Mouse (Mus musculus): ENCODE measurements around the gene Kctd2. TPM values are rescaled to one million over a fixed set of nuclear protein-coding genes. Genes with fewer than 3 reads are reported as not detected.
"Not testable (repeated sequence)": the region's sequence is repeated elsewhere in the genome, so short reads cannot be mapped to it uniquely, and the experiment has no call there.

The Kctd2 gene
- polyA plus RNA-seq, 1 experiment from 2014 or later: 24.5 TPM

- Histone ChIP-seq H3K9me3 (ENCODE audit: control insufficient read depth, low read length) (no peaks in the 10 kb centered on the region), H3K4me2 (ENCODE audit: low read depth, low read length, severe bottlenecking) (no peak overlapping the region)
Observed at GRCm38 (mm10) chr11:115452281-115452860, 32.4 kb downstream of the Kctd2 start.

DNA sequence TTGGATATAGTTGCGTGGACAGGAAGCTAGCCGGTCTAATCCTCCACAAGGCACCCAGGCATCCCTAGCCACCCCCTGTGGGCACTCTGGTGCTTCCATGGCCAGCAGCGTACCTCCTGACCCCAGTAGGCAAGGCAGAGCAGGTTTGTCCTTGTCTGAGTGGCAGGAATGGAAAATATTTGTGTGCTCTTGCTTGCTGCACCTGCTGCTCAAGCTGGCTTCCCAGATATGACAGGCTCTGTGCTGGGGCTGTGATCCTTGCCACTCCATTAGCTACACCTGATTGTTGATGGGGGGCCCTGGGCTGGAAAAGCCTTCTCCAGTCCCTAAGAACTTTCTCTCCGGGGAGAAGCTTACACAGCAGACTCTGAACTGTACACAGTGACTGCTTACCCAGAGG is 33.4 kb downstream of the Kctd2 start:
- H3K9ac ChIP-seq (ENCODE audit: low read length): no peak overlapping the region
- ATAC-seq (replicated peaks; ENCODE audit: low FRiP score): no peak
- no peak overlapping the region for H3K4me3 ChIP-seq (ENCODE audit: low read depth, low read length)
- H3K36me3 ChIP-seq (ENCODE audit: control insufficient read depth, insufficient read depth, low read length): no peaks in the 10 kb centered on the region
- H3K4me2 ChIP-seq (ENCODE audit: low read depth, low read length, severe bottlenecking): no peak overlapping the region
- H3K4me1 ChIP-seq (replicated peaks; ENCODE audit: control insufficient read depth, insufficient read depth, low read length): no peaks in the 10 kb centered on the region
- no peak overlapping the region for H3K27ac ChIP-seq (ENCODE audit: low read depth, low read length)
- DNase-seq (ENCODE audit: low spot score): no peak
- H3K27me3 ChIP-seq (ENCODE audit: control insufficient read depth, insufficient read depth, low read length): no peaks in the 10 kb centered on the region
- whole genome bisulfite sequencing: 86% methylated on average over 4 of the region's 4 CpGs
- H3K9me3 ChIP-seq (ENCODE audit: control insufficient read depth, low read length): no peaks in the 10 kb centered on the region

More at GRCm38 (mm10) chr11:115452281-115452860, 32.4 kb downstream of the Kctd2 start:
- Histone ChIP-seq H3K4me3 (ENCODE audit: low read depth, low read length) (no peak overlapping the region), H3K27me3 (ENCODE audit: control insufficient read depth, insufficient read depth, low read length) (no peaks in the 10 kb centered on the region), H3K4me1 (replicated peaks; ENCODE audit: control insufficient read depth, insufficient read depth, low read length) (no peaks in the 10 kb centered on the region), H3K9ac (ENCODE audit: low read length) (no peak overlapping the region), H3K36me3 (ENCODE audit: control insufficient read depth, insufficient read depth, low read length) (no peaks in the 10 kb centered on the region), H3K27ac (ENCODE audit: low read depth, low read length) (no peak overlapping the region)
- WGBS: 85% methylated on average over 7 of the region's 7 CpGs
- DNase-seq (ENCODE audit: low spot score) (no peak), ATAC-seq (replicated peaks; ENCODE audit: low FRiP score) (no peak)

GRCm38 (mm10) chr11:115454822-115455221 is 34.9 kb downstream of the Kctd2 start:
- not testable (repeated sequence) for H3K4me2 ChIP-seq (ENCODE audit: low read depth, low read length, severe bottlenecking); DNase-seq (ENCODE audit: low spot score); ATAC-seq (replicated peaks; ENCODE audit: low FRiP score); H3K4me1 ChIP-seq (replicated peaks; ENCODE audit: control insufficient read depth, insufficient read depth, low read length); H3K27me3 ChIP-seq (ENCODE audit: control insufficient read depth, insufficient read depth, low read length); H3K27ac ChIP-seq (ENCODE audit: low read depth, low read length); H3K36me3 ChIP-seq (ENCODE audit: control insufficient read depth, insufficient read depth, low read length); H3K9ac ChIP-seq (ENCODE audit: low read length); H3K9me3 ChIP-seq (ENCODE audit: control insufficient read depth, low read length); H3K4me3 ChIP-seq (ENCODE audit: low read depth, low read length)
- WGBS: 83% methylated on average over 6 of the region's 6 CpGs

- Histone ChIP-seq H3K27ac (ENCODE audit: low read depth, low read length) (no peak overlapping the region), H3K9ac (ENCODE audit: low read length) (no peak overlapping the region), H3K27me3 (ENCODE audit: control insufficient read depth, insufficient read depth, low read length) (no peaks in the 10 kb centered on the region), H3K36me3 (ENCODE audit: control insufficient read depth, insufficient read depth, low read length) (no peaks in the 10 kb centered on the region), H3K4me3 (ENCODE audit: low read depth, low read length) (no peak overlapping the region), H3K4me2 (ENCODE audit: low read depth, low read length, severe bottlenecking) (no peak overlapping the region), H3K4me1 (replicated peaks; ENCODE audit: control insufficient read depth, insufficient read depth, low read length) (no peaks in the 10 kb centered on the region), H3K9me3 (ENCODE audit: control insufficient read depth, low read length) (no peaks in the 10 kb centered on the region)
- no peak for DNase-seq (ENCODE audit: low spot score)
- ATAC-seq (replicated peaks; ENCODE audit: low FRiP score): no peak
- 86% methylated on average over 15 of the region's 15 CpGs for WGBS
Observed at GRCm38 (mm10) chr11:115455619-115456018, 35.7 kb downstream of the Kctd2 start.

GRCm38 (mm10) chr11:115456182-115456581 is 36.3 kb downstream of the Kctd2 start:
- Histone ChIP-seq H3K27ac (ENCODE audit: low read depth, low read length) (no peak overlapping the region), H3K4me1 (replicated peaks; ENCODE audit: control insufficient read depth, insufficient read depth, low read length) (no peaks in the 10 kb centered on the region), H3K27me3 (ENCODE audit: control insufficient read depth, insufficient read depth, low read length) (no peaks in the 10 kb centered on the region), H3K9me3 (ENCODE audit: control insufficient read depth, low read length) (no peaks in the 10 kb centered on the region), H3K4me3 (ENCODE audit: low read depth, low read length) (no peak overlapping the region), H3K9ac (ENCODE audit: low read length) (no peak overlapping the region), H3K4me2 (ENCODE audit: low read depth, low read length, severe bottlenecking) (no peak overlapping the region), H3K36me3 (ENCODE audit: control insufficient read depth, insufficient read depth, low read length) (no peaks in the 10 kb centered on the region)
- no peak for ATAC-seq (replicated peaks; ENCODE audit: low FRiP score)
- no peak for DNase-seq (ENCODE audit: low spot score)
- 95% methylated on average over 5 of the region's 5 CpGs for WGBS

GRCm38 (mm10) chr11:115457405-115457804 is 37.5 kb downstream of the Kctd2 start:
- DNase-seq (ENCODE audit: low spot score) (no peak), ATAC-seq (replicated peaks; ENCODE audit: low FRiP score) (no peak)
- Histone ChIP-seq H3K27me3 (ENCODE audit: control insufficient read depth, insufficient read depth, low read length) (no peaks in the 10 kb centered on the region), H3K36me3 (ENCODE audit: control insufficient read depth, insufficient read depth, low read length) (no peaks in the 10 kb centered on the region), H3K4me2 (ENCODE audit: low read depth, low read length, severe bottlenecking) (no peak overlapping the region), H3K9me3 (ENCODE audit: control insufficient read depth, low read length) (no peaks in the 10 kb centered on the region), H3K4me1 (replicated peaks; ENCODE audit: control insufficient read depth, insufficient read depth, low read length) (no peaks in the 10 kb centered on the region), H3K9ac (ENCODE audit: low read length) (no peak overlapping the region), H3K27ac (ENCODE audit: low read depth, low read length) (no peak overlapping the region), H3K4me3 (ENCODE audit: low read depth, low read length) (no peak overlapping the region)
- 43% methylated on average over 6 of the region's 6 CpGs for WGBS

GRCm38 (mm10) chr11:115460976-115461375 is 41.0 kb downstream of the Kctd2 start:
- no peaks in the 10 kb centered on the region for H3K9me3 ChIP-seq (ENCODE audit: control insufficient read depth, low read length)
- no peaks in the 10 kb centered on the region for H3K36me3 ChIP-seq (ENCODE audit: control insufficient read depth, insufficient read depth, low read length)
- H3K27ac ChIP-seq (ENCODE audit: low read depth, low read length): no peak overlapping the region
- no peak overlapping the region for H3K9ac ChIP-seq (ENCODE audit: low read length)
- ATAC-seq (replicated peaks; ENCODE audit: low FRiP score): no peak
- 16% methylated on average over 8 of the region's 8 CpGs for WGBS
- DNase-seq (ENCODE audit: low spot score): no peak
- no peaks in the 10 kb centered on the region for H3K4me1 ChIP-seq (replicated peaks; ENCODE audit: control insufficient read depth, insufficient read depth, low read length)
- no peaks in the 10 kb centered on the region for H3K27me3 ChIP-seq (ENCODE audit: control insufficient read depth, insufficient read depth, low read length)
- H3K4me3 ChIP-seq (ENCODE audit: low read depth, low read length): no peak overlapping the region
- no peak overlapping the region for H3K4me2 ChIP-seq (ENCODE audit: low read depth, low read length, severe bottlenecking)

- no peak for DNase-seq (ENCODE audit: low spot score)
- Histone ChIP-seq H3K27me3 (ENCODE audit: control insufficient read depth, insufficient read depth, low read length) (no peaks in the 10 kb centered on the region), H3K9ac (ENCODE audit: low read length) (no peak overlapping the region), H3K36me3 (ENCODE audit: control insufficient read depth, insufficient read depth, low read length) (no peaks in the 10 kb centered on the region), H3K4me2 (ENCODE audit: low read depth, low read length, severe bottlenecking) (no peak overlapping the region), H3K27ac (ENCODE audit: low read depth, low read length) (no peak overlapping the region), H3K9me3 (ENCODE audit: control insufficient read depth, low read length) (no peaks in the 10 kb centered on the region), H3K4me3 (ENCODE audit: low read depth, low read length) (no peak overlapping the region), H3K4me1 (replicated peaks; ENCODE audit: control insufficient read depth, insufficient read depth, low read length) (no peaks in the 10 kb centered on the region)
- 78% methylated on average over 5 of the region's 5 CpGs for WGBS
- ATAC-seq (replicated peaks; ENCODE audit: low FRiP score): no peak
Observed at GRCm38 (mm10) chr11:115461846-115462242, 41.9 kb downstream of the Kctd2 start.

- Histone ChIP-seq H3K27me3 (ENCODE audit: control insufficient read depth, insufficient read depth, low read length) (no peaks in the 10 kb centered on the region), H3K9me3 (ENCODE audit: control insufficient read depth, low read length) (no peaks in the 10 kb centered on the region), H3K4me3 (ENCODE audit: low read depth, low read length) (no peak within 1 kb of the TSS), H3K9ac (ENCODE audit: low read length) (no peak within 1 kb of the TSS), H3K4me1 (replicated peaks; ENCODE audit: control insufficient read depth, insufficient read depth, low read length) (no peaks in the 10 kb centered on the region), H3K4me2 (ENCODE audit: low read depth, low read length, severe bottlenecking) (no peak within 1 kb of the TSS), H3K27ac (ENCODE audit: low read depth, low read length) (no peak within 1 kb of the TSS), H3K36me3 (ENCODE audit: control insufficient read depth, insufficient read depth, low read length) (no peaks in the 10 kb centered on the region)
- no peak for ATAC-seq (replicated peaks; ENCODE audit: low FRiP score)
- WGBS: 80% methylated on average over 16 of the region's 16 CpGs
- no peak for DNase-seq (ENCODE audit: low spot score)
Observed at GRCm38 (mm10) chr11:115462243-115462891, 42.4 kb downstream of the Kctd2 start, which contains the start of gene Slc16a5. TSS of gene Slc16a5 (plus strand) at chr11:115462474.
